Mouse (Mus musculus) central nervous system, embryonic 14 days (tissue): Measurements from ENCODE around the gene Ocrl. TPM values are rescaled to one million over a fixed set of nuclear protein-coding genes. Genes with fewer than 3 reads are reported as not detected.

Experiments
- polyA plus RNA-seq: library from polyadenylated mRNA; depleted of rRNA; stranded (reverse); fragments of >200 nt; gene quantifications from 2 replicates; pipeline ENCODE4 v1.2.3, GENCODE M21; 2012; rRNA removed

Gene Ocrl
- polyA plus RNA-seq: 40.5 and 42.9 TPM in 2 replicates

DNA sequence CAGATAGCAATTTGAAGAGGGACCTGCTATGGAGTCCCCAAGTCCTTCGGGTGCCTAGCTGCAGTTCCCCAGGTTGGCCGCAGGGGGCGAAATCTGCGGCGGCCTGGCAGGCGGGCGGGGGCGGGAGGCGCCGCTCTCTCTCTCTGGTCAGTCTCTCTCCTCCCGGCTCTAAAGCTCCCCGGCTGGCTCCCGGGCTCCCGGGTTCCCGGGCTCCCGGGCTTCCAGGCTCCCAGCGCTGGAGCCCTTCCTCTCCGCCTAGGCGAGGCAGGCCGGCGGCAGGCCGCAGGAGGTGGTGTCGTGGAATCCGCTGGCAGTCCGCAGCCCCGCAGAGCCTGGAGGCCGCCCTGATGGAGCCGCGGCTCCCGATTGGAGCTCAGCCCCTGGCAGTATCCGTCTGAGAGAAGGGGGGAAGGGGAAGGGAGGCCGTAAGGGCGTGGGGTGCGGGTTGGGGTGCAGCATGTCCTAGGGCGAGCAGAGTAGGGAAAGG, at the start of gene Ocrl:
Ocrl (plus strand) TSS at position 82 of the 487 bp plus-strand sequence.

DNA sequence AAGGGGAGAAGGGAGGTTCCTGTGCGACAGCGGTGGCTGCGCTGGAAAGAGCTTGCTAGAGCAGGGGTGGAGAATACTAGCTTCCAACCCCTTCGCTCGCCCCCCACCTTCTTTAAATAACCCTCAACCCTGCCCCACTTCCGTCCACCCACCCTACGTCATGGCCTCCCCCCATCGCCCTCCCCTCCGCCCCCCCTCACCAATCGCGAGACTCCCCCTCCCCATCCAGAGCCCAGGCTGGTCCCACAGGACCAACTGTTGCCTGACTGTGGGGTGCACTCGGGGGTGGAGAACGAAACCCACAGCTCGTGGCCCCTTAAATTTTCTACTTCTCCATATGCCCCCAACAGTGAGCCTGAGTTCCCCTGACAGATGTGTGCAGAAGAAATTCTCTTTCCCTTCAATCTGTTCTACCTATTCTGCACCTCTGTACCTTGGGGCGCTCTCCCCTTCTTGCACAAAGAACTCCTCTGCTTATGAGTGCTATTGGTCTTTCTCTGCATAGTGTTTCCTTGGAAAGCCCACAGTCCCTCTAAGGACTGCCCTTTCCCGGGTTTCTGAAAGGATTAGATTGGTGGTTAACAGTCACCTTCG, 19.7 kb upstream of the Ocrl start, which contains the start of gene Smarca1:
Smarca1 (minus strand) TSS at position 544 of the 594 bp plus-strand sequence.

Other genes starting within 250 kb of the Ocrl start
- 17.4 and 19.3 TPM in 2 replicates for gene Smarca1, start 19.4 kb upstream of the Ocrl start, polyA plus RNA-seq
- gene Apln, start 122.5 kb downstream of the Ocrl start, polyA plus RNA-seq: 5.3 and 5.4 TPM in 2 replicates
- 0.91 and 2.2 TPM in 2 replicates for gene Xpnpep2, start 196.3 kb downstream of the Ocrl start, polyA plus RNA-seq
- 0.88 and 1.1 TPM in 2 replicates for gene Sash3, start 234.0 kb downstream of the Ocrl start, polyA plus RNA-seq